Mouse (Mus musculus) lung, adult 2 months (tissue): ENCODE measurements at regions not wholly inside any gene's neighbourhood (a gene's known extent, or its start where the extent isn't known, plus 50 kb on each side); places are given as distances from the start of the nearest gene placed in this dataset.

Source experiments
- CTCF ChIP-seq: fragments of 200-500 bp; IDR thresholded peaks from 2 replicates; pipeline ENCODE4 v1.5.1; 2011; ENCODE audit warnings: mild to moderate bottlenecking, low read length, control low read depth; ENCODE audit not compliant: insufficient read depth
- POLR2A ChIP-seq: fragments of 200-500 bp; IDR thresholded peaks from 2 replicates; pipeline ENCODE4 v1.6.1; 2011; ENCODE audit warnings: low read depth, mild to moderate bottlenecking, control low read depth, low read length, borderline replicate concordance; ENCODE audit errors: extremely low read depth

GRCm38 (mm10) chr11:52551451-52551850 lies 155.2 kb downstream of the 9530068E07Rik start:
- TF ChIP-seq CTCF (no peak), POLR2A (no peak)
